Mouse (Mus musculus) large intestine, adult 2 months (tissue): ENCODE measurements at regions not wholly inside any gene's neighbourhood (a gene's known extent, or its start where the extent isn't known, plus 50 kb on each side); places are given as distances from the start of the nearest gene placed in this dataset.

Source experiments
- DNase-seq: peaks from one replicate; pipeline ENCODE4 v3.0.0-alpha.2; 2012; ENCODE audit warnings: low read depth, low spot score
- WGBS: fragments of 180-500 bp; shearing (Covaris S2); methylation state at CpG from one replicate; pipeline ENCODE4 v1.1.7; 2018; 5-methylcytosine and 5-hydroxymethylcytosine counted together

- 3% methylated on average over 3 of the region's 3 CpGs for WGBS
These were observed 55.9 kb upstream of the Ddx3x start for GRCm38 (mm10) chrX:13224902-13225301.

GRCm38 (mm10) chrX:13226429-13226828 is 54.3 kb upstream of the Ddx3x start:
- WGBS, result 81% methylated on average over 3 of the region's 3 CpGs
- no peak for DNase-seq

More at GRCm38 (mm10) chrX:13224902-13225301, 55.9 kb upstream of the Ddx3x start:
- no peak for DNase-seq

- WGBS, result 15% methylated on average over 8 of the region's 8 CpGs
- no peak for DNase-seq
These were observed 50.7 kb upstream of the Ddx3x start for GRCm38 (mm10) chrX:13229891-13230614.

- 12% methylated on average over 17 of the region's 17 CpGs for WGBS
- DNase-seq, result peak; percentile 74
These were observed 50.1 kb upstream of the Ddx3x start for GRCm38 (mm10) chrX:13230615-13231179.
